Mouse (Mus musculus) MEL (cell line): ENCODE results near the gene B9d1. TPM values are rescaled to one million over a fixed set of nuclear protein-coding genes. Genes with fewer than 3 reads are reported as not detected.

Experiments
- DNase-seq: peaks from one replicate; pipeline ENCODE4 v3.0.0; 2011; ENCODE audit warnings: low read depth, low spot score
- H3K27ac ChIP-seq: 2 replicates; pipeline ENCODE4 v1.5.1; 2012; ENCODE audit warnings: low read depth, mild to moderate bottlenecking, control low read depth, low read length, moderate library complexity; ENCODE audit not compliant: control insufficient read depth
- H3K27me3 ChIP-seq, 2 experiments: fragments of 150-350 bp in 1 of 2; sonication (generic) in 1 of 2; 2 replicates each; pipeline ENCODE4 v1.6.1; 2012; ENCODE audit warnings: low read length in 2 of 2, mild to moderate bottlenecking in 2 of 2, improper control_type of control experiment in 1 of 2, moderate library complexity in 1 of 2; ENCODE audit not compliant: insufficient read depth in 2 of 2, control insufficient read depth in 1 of 2
- H3K36me3 ChIP-seq, 2 experiments: 2 replicates each; pipeline ENCODE4 v1.6.1; 2012 to 2014; ENCODE audit warnings: low read length in 2 of 2, improper control_type of control experiment in 1 of 2, inconsistent platforms in 1 of 2, mild to moderate bottlenecking in 1 of 2; ENCODE audit not compliant: insufficient read depth in 2 of 2, control insufficient read depth in 1 of 2
- H3K4me1 ChIP-seq, 2 experiments: fragments of 150-350 bp in 1 of 2; sonication (generic) in 1 of 2; 2 replicates each; pipeline ENCODE4 v1.6.1; 2012; ENCODE audit warnings: low read length in 2 of 2, improper control_type of control experiment in 1 of 2, mild to moderate bottlenecking in 1 of 2; ENCODE audit not compliant: insufficient read depth in 2 of 2, control insufficient read depth in 1 of 2
- H3K4me3 ChIP-seq, 2 experiments: fragments of 150-350 bp in 1 of 2; sonication (generic) in 1 of 2; 2 replicates each; pipeline ENCODE4 v1.5.1; 2012; ENCODE audit warnings: low read depth in 2 of 2, low read length in 2 of 2, mild to moderate bottlenecking in 2 of 2, moderate library complexity in 2 of 2, control low read depth in 1 of 2, improper control_type of control experiment in 1 of 2; ENCODE audit not compliant: control insufficient read depth in 1 of 2, insufficient read depth in 1 of 2
- H3K79me2 ChIP-seq: 2 replicates; pipeline ENCODE4 v1.6.1; 2012; ENCODE audit warnings: mild to moderate bottlenecking, low read length, moderate library complexity; ENCODE audit not compliant: control insufficient read depth, poor library complexity, insufficient read depth
- H3K9ac ChIP-seq: 2 replicates; pipeline ENCODE4 v1.6.1; 2012; ENCODE audit warnings: low read depth, mild to moderate bottlenecking, control low read depth, low read length, moderate library complexity; ENCODE audit not compliant: control insufficient read depth, poor library complexity, severe bottlenecking
- H3K9me3 ChIP-seq: fragments of 150-350 bp; sonication (generic); replicated peaks from 2 replicates; pipeline ENCODE4 v1.6.1; 2012; ENCODE audit warnings: mild to moderate bottlenecking, low read length, improper control_type of control experiment, moderate library complexity; ENCODE audit not compliant: insufficient read depth
- CHD1 ChIP-seq: IDR thresholded peaks from 2 replicates; pipeline ENCODE4 v1.6.1; 2012; ENCODE audit warnings: low read depth, mild to moderate bottlenecking, inconsistent platforms, low read length, improper control_type of control experiment
- CTCF ChIP-seq, 3 experiments: IDR thresholded peaks in 2 of 3; conservative IDR thresholded peaks in 1 of 3; 2 replicates each; pipeline ENCODE4 v1.5.1; 2011 to 2012; ENCODE audit warnings: low read length in 3 of 3, low read depth in 2 of 3, mild to moderate bottlenecking in 2 of 3, improper control_type of control experiment in 1 of 3, inconsistent platforms in 1 of 3, mixed read lengths in 1 of 3, moderate library complexity in 1 of 3; ENCODE audit not compliant: control insufficient read depth in 1 of 3, insufficient read depth in 1 of 3, poor library complexity in 1 of 3, severe bottlenecking in 1 of 3
- ELF1 ChIP-seq: IDR thresholded peaks from 2 replicates; pipeline ENCODE4 v1.6.1; 2014; ENCODE audit warnings: low read depth, mild to moderate bottlenecking, inconsistent platforms, low read length, improper control_type of control experiment, moderate library complexity
- GATA1 ChIP-seq: IDR thresholded peaks from 2 replicates; pipeline ENCODE4 v1.6.1; 2011; ENCODE audit warnings: low read depth, low read length, improper control_type of control experiment
- HCFC1 ChIP-seq: IDR thresholded peaks from 2 replicates; pipeline ENCODE4 v1.6.1; 2012; ENCODE audit warnings: low read depth, mild to moderate bottlenecking, inconsistent platforms, low read length, improper control_type of control experiment, moderate library complexity
- JUND ChIP-seq: IDR thresholded peaks from 2 replicates; pipeline ENCODE4 v1.6.1; 2011; ENCODE audit warnings: low read depth, mild to moderate bottlenecking, improper control_type of control experiment, low read length
- MAFK ChIP-seq: IDR thresholded peaks from 2 replicates; pipeline ENCODE4 v1.6.1; 2011; ENCODE audit warnings: low read depth, mild to moderate bottlenecking, low read length, improper control_type of control experiment, borderline replicate concordance
- MAX ChIP-seq: IDR thresholded peaks from 2 replicates; pipeline ENCODE4 v1.6.1; 2011; ENCODE audit warnings: low read length, improper control_type of control experiment
- MAZ ChIP-seq: IDR thresholded peaks from 2 replicates; pipeline ENCODE4 v1.6.1; 2012; ENCODE audit warnings: low read depth, mild to moderate bottlenecking, inconsistent platforms, low read length, improper control_type of control experiment
- MYB ChIP-seq: IDR thresholded peaks from 2 replicates; pipeline ENCODE4 v1.6.1; 2011; ENCODE audit warnings: mild to moderate bottlenecking, low read depth, low read length, improper control_type of control experiment
- MYC ChIP-seq: IDR thresholded peaks from 2 replicates; pipeline ENCODE4 v1.6.1; 2011; ENCODE audit warnings: low read depth, mild to moderate bottlenecking, low read length, improper control_type of control experiment, moderate library complexity
- NRF1 ChIP-seq: IDR thresholded peaks from 2 replicates; pipeline ENCODE4 v1.6.1; 2014; ENCODE audit warnings: low read depth, mild to moderate bottlenecking, inconsistent platforms, low read length, improper control_type of control experiment, moderate library complexity; ENCODE audit not compliant: poor library complexity, insufficient read depth, severe bottlenecking
- POLR2A ChIP-seq, 2 experiments: IDR thresholded peaks; 2 replicates each; pipeline ENCODE4 v1.6.1; 2011 to 2012; ENCODE audit warnings: low read length in 2 of 2, mild to moderate bottlenecking in 2 of 2, control low read depth in 1 of 2, improper control_type of control experiment in 1 of 2, low read depth in 1 of 2, moderate library complexity in 1 of 2; ENCODE audit not compliant: control insufficient read depth in 1 of 2, insufficient read depth in 1 of 2, poor library complexity in 1 of 2
- RAD21 ChIP-seq: IDR thresholded peaks from 2 replicates; pipeline ENCODE4 v1.6.1; 2011; ENCODE audit warnings: mild to moderate bottlenecking, low read depth, low read length, improper control_type of control experiment
- TAL1 ChIP-seq: IDR thresholded peaks from 2 replicates; pipeline ENCODE4 v1.6.1; 2012; ENCODE audit warnings: mild to moderate bottlenecking, inconsistent platforms, low read length, moderate library complexity, mixed read lengths
- TBP ChIP-seq: IDR thresholded peaks from 2 replicates; pipeline ENCODE4 v1.8.0; 2011; ENCODE audit warnings: low read depth, low read length, improper control_type of control experiment
- UBTF ChIP-seq: IDR thresholded peaks from 2 replicates; pipeline ENCODE4 v1.6.1; 2012; ENCODE audit warnings: low read depth, mild to moderate bottlenecking, inconsistent platforms, low read length, improper control_type of control experiment, moderate library complexity, borderline replicate concordance; ENCODE audit not compliant: insufficient read depth
- USF2 ChIP-seq, 2 experiments: IDR thresholded peaks; 2 replicates each; pipeline ENCODE4 v1.6.1; 2011 to 2012; ENCODE audit warnings: improper control_type of control experiment in 2 of 2, low read length in 2 of 2, borderline replicate concordance in 1 of 2, inconsistent platforms in 1 of 2, low read depth in 1 of 2, mild to moderate bottlenecking in 1 of 2; ENCODE audit not compliant: insufficient read depth in 1 of 2
- ZC3H11A ChIP-seq: IDR thresholded peaks from 2 replicates; pipeline ENCODE4 v1.6.1; 2012; ENCODE audit warnings: low read depth, mild to moderate bottlenecking, inconsistent platforms, low read length, improper control_type of control experiment
- ZKSCAN1 ChIP-seq: IDR thresholded peaks from 2 replicates; pipeline ENCODE4 v1.6.1; 2012; ENCODE audit warnings: low read depth, mild to moderate bottlenecking, inconsistent platforms, low read length, improper control_type of control experiment, moderate library complexity
- polyA plus RNA-seq, 2 experiments: library from polyadenylated mRNA; stranded (reverse) in 1 of 2; unstranded in 1 of 2; fragments of >175 nt in 1 of 2; fragments of >200 nt in 1 of 2; gene quantifications; 2 replicates each; pipeline versions ENCODE4 v1.2.1 to v1.2.4; 2012; ENCODE audit warnings: low replicate concordance in 2 of 2, low read depth in 1 of 2; ENCODE audit not compliant: insufficient read length in 2 of 2, insufficient read depth in 1 of 2, missing spikeins in 1 of 2
- total RNA-seq: library from RNA; depleted of rRNA; stranded (reverse); fragments of 300-350 nt; gene quantifications from 2 replicates; pipeline ENCODE4 v1.2.3, GENCODE M21; 2012

Gene B9d1
- total and polyA plus RNA-seq, 3 experiments = 22.5 to 27.2 TPM; not detected in 1

GRCm38 (mm10) chr11:61545586-61545985 lies 40.6 kb downstream of the B9d1 start:
- no peaks in the 10 kb centered on the region for H3K9me3 ChIP-seq
- no peak overlapping the region for H3K27ac ChIP-seq
- no peaks in the 10 kb centered on the region for H3K36me3 ChIP-seq
- H3K27me3 ChIP-seq = no peaks in the 10 kb centered on the region
- H3K4me1 ChIP-seq = no peaks in the 10 kb centered on the region
- H3K4me3 ChIP-seq = no peak overlapping the region
- H3K9ac ChIP-seq = no peak overlapping the region
- DNase-seq = no peak
- H3K79me2 ChIP-seq = no peaks in the 10 kb centered on the region
- TF ChIP-seq GATA1 = no peak
- no peak for TF ChIP-seq MAZ
- TF ChIP-seq MYB = no peak
- TF ChIP-seq HCFC1 = no peak
- no peak for TF ChIP-seq JUND
- TF ChIP-seq ELF1 = no peak
- no peak for TF ChIP-seq MYC
- no peak for TF ChIP-seq CHD1
- no peak for TF ChIP-seq MAFK
- no peak for TF ChIP-seq ZC3H11A
- TF ChIP-seq TAL1 = no peak
- TF ChIP-seq NRF1 = no peak
- no peak for TF ChIP-seq RAD21
- no peak for TF ChIP-seq UBTF

GRCm38 (mm10) chr11:61546452-61546851 lies 41.5 kb downstream of the B9d1 start:
- Histone ChIP-seq H3K27ac (no peak overlapping the region), H3K9ac (no peak overlapping the region), H3K4me3 (no peak overlapping the region), H3K9me3 (no peaks in the 10 kb centered on the region), H3K27me3 (no peaks in the 10 kb centered on the region), H3K4me1 (no peaks in the 10 kb centered on the region), H3K36me3 (no peaks in the 10 kb centered on the region), H3K79me2 (no peaks in the 10 kb centered on the region)
- DNase-seq = no peak
- no peak for TF ChIP-seq USF2 (IDR thresholded peaks at IDR 0.05; ENCODE audit: borderline replicate concordance in 1 of 2, insufficient read depth in 1 of 2, low read depth in 1 of 2, low read length in 2 of 2)
- no peak for TF ChIP-seq MAZ
- TF ChIP-seq TBP = no peak
- no peak for TF ChIP-seq POLR2A (IDR thresholded peaks at IDR 0.05; ENCODE audit: control insufficient read depth in 1 of 2, insufficient read depth in 1 of 2, low read depth in 1 of 2, low read length in 2 of 2, poor library complexity in 1 of 2)
- TF ChIP-seq ZKSCAN1 = no peak
- no peak for TF ChIP-seq CTCF (IDR thresholded peaks at IDR 0.05 in 2 of 3, conservative IDR thresholded peaks at IDR 0.05 in 1 of 3; ENCODE audit: control insufficient read depth in 1 of 3, insufficient read depth in 1 of 3, low read depth in 2 of 3, low read length in 3 of 3, poor library complexity in 1 of 3, severe bottlenecking in 1 of 3)
- TF ChIP-seq JUND = no peak
- no peak for TF ChIP-seq MAX
